Mouse (Mus musculus) forebrain, embryonic 16.5 days (tissue): ENCODE data around the gene Pfn3. TPM values are rescaled to one million over a fixed set of nuclear protein-coding genes. Genes with fewer than 3 reads are reported as not detected.
A peak's percentile ranks its signal among the peaks of the same experiment; 100 is the strongest.

ENCODE experiments used
- ATAC-seq: fragments of 200-750 bp; cut with Nextera tagmentation; 2 replicates; pipeline ENCODE4 v1.8.0; 2017; ENCODE audit warnings: mild to moderate bottlenecking, moderate library complexity
- H3K27ac ChIP-seq: fragments of 300-500 bp; sonication (generic); 2 replicates; pipeline ENCODE4 v1.5.1; 2014; ENCODE audit warnings: low read length, control low read depth
- H3K27me3 ChIP-seq: fragments of 300-500 bp; sonication (generic); replicated peaks from 2 replicates; pipeline ENCODE4 v1.6.1; 2014; ENCODE audit warnings: low read length; ENCODE audit not compliant: control insufficient read depth, insufficient read depth
- H3K36me3 ChIP-seq: fragments of 300-500 bp; sonication (generic); 2 replicates; pipeline ENCODE4 v1.6.1; 2014; ENCODE audit not compliant: control insufficient read depth, insufficient read depth
- H3K4me1 ChIP-seq: fragments of 300-500 bp; sonication (generic); replicated peaks from 2 replicates; pipeline ENCODE4 v1.6.1; 2014; ENCODE audit warnings: low read length; ENCODE audit not compliant: control insufficient read depth, insufficient read depth
- H3K4me2 ChIP-seq: fragments of 300-500 bp; sonication (generic); 2 replicates; pipeline ENCODE4 v1.6.1; 2014; ENCODE audit warnings: mild to moderate bottlenecking, low read length, control low read depth
- H3K4me3 ChIP-seq: fragments of 300-500 bp; sonication (generic); replicated peaks from 2 replicates; pipeline ENCODE4 v1.5.1; 2014; ENCODE audit warnings: mild to moderate bottlenecking, low read length, control low read depth
- H3K9ac ChIP-seq: fragments of 300-500 bp; sonication (generic); replicated peaks from 2 replicates; pipeline ENCODE4 v1.6.1; 2014; ENCODE audit warnings: low read depth, low read length, control low read depth
- H3K9me3 ChIP-seq: fragments of 300-500 bp; sonication (generic); 2 replicates; pipeline ENCODE4 v1.6.1; 2016; ENCODE audit warnings: low read length; ENCODE audit not compliant: control insufficient read depth
- WGBS: fragments of 180-500 bp; shearing (Covaris S2); extraction: QIAGEN DNeasy Blood & Tissue Kit; methylation state at CpG from one replicate; pipeline ENCODE4 v1.1.7; 2014; 5-methylcytosine and 5-hydroxymethylcytosine counted together
- polyA plus RNA-seq: library from polyadenylated mRNA; unstranded; fragments of >200 nt; fragmentation: Nextera tagmentation; extraction: Ambion mirVana; gene quantifications from 2 replicates; pipeline ENCODE4 v1.2.1, GENCODE M21; 2015

The Pfn3 gene
- polyA plus RNA-seq, result 0.43 and 0.84 TPM in 2 replicates

DNA sequence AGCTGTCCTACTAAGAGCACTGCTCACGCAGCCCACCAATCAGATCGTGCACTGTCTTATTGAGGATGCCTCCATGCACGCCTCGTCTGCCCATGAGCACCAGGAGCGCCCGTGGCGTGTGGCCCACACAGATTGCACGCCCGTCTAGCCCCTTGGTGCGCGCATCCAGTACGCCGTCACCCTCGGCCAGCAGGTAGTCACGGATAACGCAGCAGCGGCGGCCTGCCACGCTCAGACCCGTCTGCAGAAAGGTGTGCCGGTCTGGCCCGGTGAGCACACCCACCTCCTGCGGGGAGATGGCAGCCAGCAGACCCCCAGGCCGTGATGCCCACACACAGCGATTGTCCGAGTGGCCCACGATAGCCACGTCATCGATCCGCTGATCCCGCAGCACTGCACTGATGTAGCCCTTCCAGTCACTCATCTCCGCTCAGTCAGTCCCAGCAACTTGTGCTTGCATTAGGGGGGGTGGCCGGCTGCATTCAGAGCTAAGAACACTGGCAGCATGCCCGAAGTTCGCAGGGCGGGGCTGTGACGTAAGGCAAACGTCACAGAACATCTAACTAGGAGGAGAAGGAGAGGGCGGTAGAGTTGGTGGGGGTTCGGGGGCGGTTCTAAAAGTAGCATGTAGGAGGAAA, at the start of gene Pfn3:
Pfn3 (minus strand) TSS at position 490 of the 638 bp plus-strand sequence.
- H3K36me3 ChIP-seq, result no peaks in the 10 kb centered on the region
- H3K4me3 ChIP-seq, result peak within 1 kb of the TSS; percentile 38
- ATAC-seq, result peak; percentile 67
- peak within 1 kb of the TSS; percentile 55 for H3K9ac ChIP-seq
- no peaks in the 10 kb centered on the region for H3K9me3 ChIP-seq
- peak within 1 kb of the TSS; percentile 52 for H3K4me2 ChIP-seq
- H3K4me1 ChIP-seq, result peaks cover 6% of the 10 kb centered on the region; the same call in 1 of the 2 replicates
- peaks cover 10% of the 10 kb centered on the region for H3K27me3 ChIP-seq
- no peak within 1 kb of the TSS for H3K27ac ChIP-seq
- 7% methylated on average over 41 of the region's 41 CpGs for WGBS

DNA sequence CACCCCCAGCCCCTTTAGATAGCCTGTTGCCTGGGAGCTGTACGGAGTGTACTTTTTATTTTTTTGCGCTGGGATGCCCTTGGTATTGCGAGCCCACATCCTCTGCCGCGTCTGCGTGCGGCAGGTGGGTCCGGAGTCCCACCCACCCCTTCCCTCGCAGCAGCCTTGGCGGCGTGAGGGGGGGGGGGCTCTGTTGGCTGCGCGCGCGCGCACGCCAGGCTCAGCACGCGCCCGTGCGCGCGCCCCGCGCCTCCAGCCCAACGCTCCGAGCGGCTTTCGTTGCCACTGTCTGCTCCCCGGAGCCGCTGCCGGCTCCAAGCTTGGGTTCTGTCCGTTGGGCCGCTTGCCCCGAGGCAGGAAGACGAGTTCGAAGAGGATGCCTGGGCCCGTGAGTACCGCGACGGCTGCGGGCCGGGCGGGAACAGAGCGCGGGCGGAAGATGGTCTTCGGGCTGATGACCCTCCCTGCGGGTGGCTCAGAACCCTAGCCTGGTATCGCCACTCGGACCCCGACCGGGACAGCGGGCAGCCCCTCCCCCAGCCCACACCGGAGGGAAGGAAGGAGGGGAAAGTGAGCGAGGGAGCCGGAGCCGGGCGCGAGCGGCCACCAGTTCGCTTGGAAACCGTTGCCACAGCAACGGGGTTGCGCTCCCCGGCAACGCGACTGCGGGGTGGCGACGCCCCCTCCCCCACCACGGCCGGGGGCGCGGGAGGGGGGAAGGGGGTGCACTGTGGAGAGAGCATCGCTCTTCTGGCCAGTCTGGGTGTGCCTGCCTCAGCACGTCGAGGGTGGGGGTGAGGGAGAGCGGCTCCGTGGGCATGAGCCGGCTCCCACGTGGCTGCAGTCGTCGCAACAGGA, 49.2 kb upstream of the Pfn3 start, which contains the start of gene Prr7:
Prr7 (plus strand) TSS at position 241 of the 858 bp plus-strand sequence.
- Histone ChIP-seq H3K27me3 (no peaks in the 10 kb centered on the region), H3K4me1 (peaks cover 45% of the 10 kb centered on the region), H3K4me3 (peak within 1 kb of the TSS; percentile 85), H3K36me3 (peaks cover 9% of the 10 kb centered on the region), H3K27ac (peak within 1 kb of the TSS; percentile 96), H3K4me2 (peak within 1 kb of the TSS; percentile 77), H3K9me3 (no peaks in the 10 kb centered on the region), H3K9ac (peak within 1 kb of the TSS; percentile 90)
- peak; percentile 75 for ATAC-seq
- under 1% methylated on average over 78 of the region's 84 CpGs for WGBS

GRCm38 (mm10) chr13:55463399-55464026, 48.5 kb upstream of the Pfn3 start:
- no peak; the same call in 1 of the 2 replicates for ATAC-seq
- peaks cover 38% of the 10 kb centered on the region for H3K4me1 ChIP-seq

DNA sequence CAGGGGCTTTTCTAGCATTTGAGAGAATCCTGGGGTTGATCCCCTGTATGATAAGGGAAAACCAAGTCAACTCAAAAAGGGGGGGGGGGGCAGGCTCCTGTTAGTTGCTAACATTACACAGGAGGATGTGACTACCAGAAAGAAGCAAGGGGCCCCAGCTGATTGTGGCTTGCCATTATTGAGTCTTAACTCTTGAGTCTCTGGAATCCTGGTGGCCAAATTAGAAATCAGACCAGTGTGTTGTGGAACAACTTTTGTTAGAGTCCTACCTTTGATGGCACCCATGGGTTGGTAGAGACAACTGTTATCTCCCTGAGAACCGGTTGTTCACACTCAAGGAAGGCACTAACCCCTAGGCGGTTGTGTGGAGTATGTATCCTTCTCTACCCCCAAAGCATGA, 47.9 kb upstream of the Pfn3 start:
- Histone ChIP-seq H3K27ac (no peak overlapping the region), H3K9me3 (no peaks in the 10 kb centered on the region), H3K4me1 (peaks cover 35% of the 10 kb centered on the region), H3K4me2 (no peak overlapping the region), H3K27me3 (no peaks in the 10 kb centered on the region), H3K36me3 (peaks cover 15% of the 10 kb centered on the region), H3K4me3 (no peak overlapping the region), H3K9ac (no peak overlapping the region)
- WGBS, result 45% methylated on average over 2 of the region's 2 CpGs
- ATAC-seq, result no peak

More at GRCm38 (mm10) chr13:55463399-55464026, 48.5 kb upstream of the Pfn3 start:
- Histone ChIP-seq H3K27me3 (no peaks in the 10 kb centered on the region), H3K4me2 (peak overlapping the region; percentile 77), H3K9ac (peak overlapping the region; percentile 90), H3K27ac (peak overlapping the region; percentile 96), H3K9me3 (no peaks in the 10 kb centered on the region), H3K4me3 (peak overlapping the region; percentile 85), H3K36me3 (peaks cover 15% of the 10 kb centered on the region)
- 8% methylated on average over 14 of the region's 14 CpGs for WGBS

DNA sequence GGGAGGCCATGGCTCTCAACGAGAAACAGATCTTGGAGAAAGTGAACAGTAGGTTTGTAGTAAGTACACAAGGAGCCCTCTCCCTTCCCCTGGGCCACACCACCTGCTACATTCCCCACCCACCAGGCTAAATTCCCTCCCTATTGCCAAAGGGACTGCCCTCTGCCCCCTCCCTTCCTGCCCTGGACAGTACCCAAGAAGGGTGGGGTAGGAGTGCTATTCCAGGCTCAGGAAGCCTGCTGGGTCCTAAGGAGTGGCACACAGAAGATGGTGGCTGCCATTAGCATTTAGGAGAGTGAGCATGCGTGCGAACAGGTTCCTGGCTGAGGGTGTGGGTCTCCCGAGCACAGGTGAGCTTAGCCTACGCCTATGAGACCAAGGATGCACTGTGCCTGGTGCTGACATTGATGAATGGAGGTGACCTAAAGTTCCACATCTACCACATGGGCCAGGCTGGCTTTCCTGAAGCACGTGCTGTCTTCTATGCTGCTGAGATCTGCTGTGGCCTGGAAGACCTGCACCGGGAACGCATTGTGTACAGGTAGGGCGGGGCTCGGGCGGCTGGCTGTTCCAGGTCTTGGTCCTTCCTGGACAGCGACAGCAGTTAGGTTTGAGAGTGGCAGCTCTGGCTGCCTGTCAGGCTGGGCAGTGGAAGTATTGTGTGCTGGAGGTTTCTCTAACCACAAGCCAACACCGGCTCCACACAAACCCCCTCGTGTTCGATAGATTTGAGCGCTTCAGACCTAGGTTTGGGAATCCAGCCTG, 36.9 kb upstream of the Pfn3 start:
- 92% methylated on average over 16 of the region's 16 CpGs for WGBS
- Histone ChIP-seq H3K9ac (no peak overlapping the region), H3K27me3 (no peaks in the 10 kb centered on the region), H3K27ac (no peak overlapping the region), H3K36me3 (peaks cover 18% of the 10 kb centered on the region), H3K9me3 (no peaks in the 10 kb centered on the region), H3K4me2 (no peak overlapping the region), H3K4me1 (peaks cover 10% of the 10 kb centered on the region), H3K4me3 (no peak overlapping the region)
- no peak for ATAC-seq

- ATAC-seq, result no peak
- Histone ChIP-seq H3K4me3 (no peak overlapping the region), H3K4me1 (peaks cover 17% of the 10 kb centered on the region), H3K36me3 (peaks cover 18% of the 10 kb centered on the region), H3K4me2 (no peak overlapping the region), H3K27me3 (no peaks in the 10 kb centered on the region), H3K27ac (no peak overlapping the region), H3K9me3 (no peaks in the 10 kb centered on the region), H3K9ac (no peak overlapping the region)
- 92% methylated on average over 10 of the region's 10 CpGs for WGBS
Observed at GRCm38 (mm10) chr13:55451296-55451695, 36.3 kb upstream of the Pfn3 start.

GRCm38 (mm10) chr13:55450511-55450980, 35.5 kb upstream of the Pfn3 start:
- Histone ChIP-seq H3K4me1 (peaks cover 23% of the 10 kb centered on the region), H3K27me3 (no peaks in the 10 kb centered on the region), H3K36me3 (peaks cover 18% of the 10 kb centered on the region), H3K27ac (no peak overlapping the region), H3K4me2 (no peak overlapping the region), H3K4me3 (no peak overlapping the region), H3K9me3 (no peaks in the 10 kb centered on the region), H3K9ac (no peak overlapping the region)
- WGBS, result 86% methylated on average over 11 of the region's 11 CpGs
- ATAC-seq, result no peak

GRCm38 (mm10) chr13:55449679-55450441, 34.8 kb upstream of the Pfn3 start:
- Histone ChIP-seq H3K27me3 (no peaks in the 10 kb centered on the region), H3K4me3 (no peak overlapping the region), H3K9me3 (no peaks in the 10 kb centered on the region), H3K9ac (no peak overlapping the region), H3K4me1 (peaks cover 23% of the 10 kb centered on the region), H3K4me2 (no peak overlapping the region), H3K27ac (no peak overlapping the region), H3K36me3 (peaks cover 15% of the 10 kb centered on the region)
- 89% methylated on average over 17 of the region's 17 CpGs for WGBS
- no peak for ATAC-seq
